Mouse (Mus musculus): ENCODE data around the gene Nicn1. TPM values are rescaled to one million over a fixed set of nuclear protein-coding genes. Genes with fewer than 3 reads are reported as not detected.

Nicn1 gene
- 1 to 10 TPM; 1.0 to 1.2 TPM for total RNA-seq (2023)

GRCm38 (mm10) chr9:108290016-108290750 lies at the start of gene Nicn1:
Gene Nicn1, plus strand, starts transcription at chr9:108290429.

GRCm38 (mm10) chr9:108263690-108264190 lies 26.5 kb upstream of the Nicn1 start, which contains the start of gene Dag1:
Gene Dag1, minus strand, starts transcription at chr9:108263958.

GRCm38 (mm10) chr9:108296453-108297355 lies 6.5 kb downstream of the Nicn1 start, which contains the start of gene Amt:
Gene Amt, plus strand, starts transcription at chr9:108296853.

GRCm38 (mm10) chr9:108305629-108306520 lies 15.6 kb downstream of the Nicn1 start, which contains the start of the genes Rhoa and Tcta:
Gene Rhoa, plus strand, starts transcription at chr9:108306129.
Gene Tcta, minus strand, starts transcription at chr9:108306160.

GRCm38 (mm10) chr9:108338886-108339781 lies 48.9 kb downstream of the Nicn1 start, which contains the start of gene Gpx1:
Gene Gpx1, plus strand, starts transcription at chr9:108338903.

Other genes with a start within 250 kb of the Nicn1 start
- gene Gmppb, start 241.2 kb upstream of the Nicn1 start, total RNA-seq (2023), result 10 to 100 TPM; 20.3 to 21.2 TPM
- gene Amigo3, start 237.3 kb upstream of the Nicn1 start, total RNA-seq (2023), result 1 to 10 TPM; 3.6 to 4.7 TPM
- under 1 TPM in 1 of 2 experiments, not detected in 1; 0.20 TPM for gene Mst1, start 210.0 kb upstream of the Nicn1 start, total RNA-seq (2023)
- 10 to 100 TPM; 61.5 to 70.0 TPM for gene Rnf123, start 207.1 kb upstream of the Nicn1 start, total RNA-seq (2023)
- gene Apeh, start 195.8 kb upstream of the Nicn1 start, total RNA-seq (2023), result 10 to 100 TPM; 43.3 to 53.5 TPM
- under 1 TPM; 0.68 to 0.82 TPM for gene Bsn, start 100.0 kb upstream of the Nicn1 start, total RNA-seq (2023)
- gene Dag1, start 26.5 kb upstream of the Nicn1 start, total RNA-seq (2023), result 1 to 10 TPM; 5.1 to 7.2 TPM
- gene Amt, start 6.4 kb downstream of the Nicn1 start, total RNA-seq (2023), result not detected
- gene Rhoa, start 15.7 kb downstream of the Nicn1 start, total RNA-seq (2023), result 100 to 1,000 TPM; 423 to 451 TPM
- gene Tcta, start 15.7 kb downstream of the Nicn1 start, total RNA-seq (2023), result 10 to 100 TPM; 11.6 to 14.1 TPM
- 1,000 to 10,000 TPM; 1,293 to 1,411 TPM for gene Gpx1, start 48.5 kb downstream of the Nicn1 start, total RNA-seq (2023)
- gene Usp4, start 57.4 kb downstream of the Nicn1 start, total RNA-seq (2023), result 100 to 1,000 TPM; 136 to 144 TPM
- gene 1700102P08Rik, start 102.4 kb downstream of the Nicn1 start, total RNA-seq (2023), result 1 to 10 TPM in 1 of 2 experiments, under 1 TPM in 1; 0.98 to 1.5 TPM
- gene Ccdc36, start 138.1 kb downstream of the Nicn1 start, total RNA-seq (2023), result under 1 TPM in 1 of 2 experiments, not detected in 1; 0.18 TPM
- gene BC048562, start 146.1 kb downstream of the Nicn1 start, total RNA-seq (2023), result not detected
- gene Ccdc71, start 170.1 kb downstream of the Nicn1 start, total RNA-seq (2023), result 10 to 100 TPM; 13.1 to 17.5 TPM
- 1 to 10 TPM in 1 of 2 experiments, under 1 TPM in 1; 0.87 to 2.2 TPM for gene Klhdc8b, start 171.2 kb downstream of the Nicn1 start, total RNA-seq (2023)
- 1 to 10 TPM in 1 of 2 experiments, under 1 TPM in 1; 0.29 to 1.7 TPM for gene Lamb2, start 189.3 kb downstream of the Nicn1 start, total RNA-seq (2023)
- 100 to 1,000 TPM; 192 to 195 TPM for gene Usp19, start 200.2 kb downstream of the Nicn1 start, total RNA-seq (2023)
- 100 to 1,000 TPM; 128 to 134 TPM for gene Qars, start 217.3 kb downstream of the Nicn1 start, total RNA-seq (2023)
- 10 to 100 TPM; 92.7 to 95.2 TPM for gene Qrich1, start 226.4 kb downstream of the Nicn1 start, total RNA-seq (2023)